Mouse (Mus musculus) erythroblast, adult 5-6 weeks (primary cell): ENCODE data around the gene Dhrs9. TPM values are rescaled to one million over a fixed set of nuclear protein-coding genes. Genes with fewer than 3 reads are reported as not detected.

Experiments used
- ATAC-seq: replicated peaks from 2 replicates; pipeline ENCODE4 v1.8.0; 2016; ENCODE audit warnings: moderate number of reproducible peaks, mild to moderate bottlenecking, moderate TSS enrichment, inconsistent platforms; ENCODE audit not compliant: poor library complexity, low FRiP score, severe bottlenecking
- total RNA-seq, 2 experiments: library from RNA; stranded (forward) in 1 of 2; stranded (reverse) in 1 of 2; fragments of 150-400 nt in 1 of 2; fragments of 200-764, 138-1000 nt in 1 of 2; gene quantifications; 2 replicates each; pipeline versions ENCODE4 v1.2.3 to v1.2.4; 2015 to 2017; ENCODE audit warnings: low replicate concordance in 2 of 2

Dhrs9 gene
- total RNA-seq, 2 experiments from 2014 or later: 2.5 to 2.9 TPM

DNA sequence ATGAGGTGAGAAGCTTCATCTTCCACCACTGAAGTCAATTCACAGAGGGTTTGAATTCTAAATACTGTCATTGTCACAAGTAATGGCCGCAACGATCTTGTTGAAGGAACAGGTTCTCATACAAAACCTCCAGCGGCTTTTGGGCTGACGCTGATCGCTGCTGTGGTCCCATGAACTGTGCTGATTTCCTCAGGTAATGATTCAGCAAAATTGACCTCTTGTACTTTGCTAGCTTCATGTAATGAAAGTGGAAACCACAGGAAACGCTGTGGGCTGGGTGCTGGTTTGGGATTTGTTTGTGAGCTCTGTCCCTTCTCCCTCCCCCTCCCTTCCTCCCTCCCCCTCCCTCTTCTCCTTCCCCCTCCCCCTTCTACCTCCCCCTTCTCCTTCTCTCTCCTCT, 34.8 kb downstream of the Dhrs9 start:
- no peak for ATAC-seq

DNA sequence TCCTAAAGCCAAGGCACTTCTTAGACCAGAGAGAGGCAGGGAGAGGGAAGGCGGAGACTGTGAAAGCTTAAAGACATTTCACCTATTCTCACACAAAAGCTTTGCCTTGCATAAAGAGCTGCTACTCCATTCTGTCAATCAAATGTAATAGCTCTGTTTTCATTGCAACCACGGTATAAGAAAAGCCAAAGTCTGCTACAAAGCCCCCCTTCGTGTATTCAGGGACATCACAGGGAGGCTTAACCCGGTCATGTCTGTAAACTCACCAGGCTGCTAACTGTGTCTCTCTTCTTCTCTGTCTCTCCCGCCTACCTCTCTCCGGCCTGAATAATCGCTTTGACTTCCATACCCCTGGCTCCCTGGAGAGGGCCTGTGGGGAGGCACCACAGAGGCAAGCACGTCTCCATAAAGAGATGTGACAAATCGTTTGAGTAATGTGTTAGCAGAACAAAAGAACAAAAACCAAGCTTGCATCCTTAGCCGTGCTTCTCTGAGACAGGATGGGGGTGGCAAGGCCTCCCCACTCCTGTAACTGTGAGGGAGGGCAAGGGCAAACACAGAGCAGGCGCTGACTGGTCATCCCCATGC, 38.1 kb downstream of the Dhrs9 start:
- no peak for ATAC-seq

DNA sequence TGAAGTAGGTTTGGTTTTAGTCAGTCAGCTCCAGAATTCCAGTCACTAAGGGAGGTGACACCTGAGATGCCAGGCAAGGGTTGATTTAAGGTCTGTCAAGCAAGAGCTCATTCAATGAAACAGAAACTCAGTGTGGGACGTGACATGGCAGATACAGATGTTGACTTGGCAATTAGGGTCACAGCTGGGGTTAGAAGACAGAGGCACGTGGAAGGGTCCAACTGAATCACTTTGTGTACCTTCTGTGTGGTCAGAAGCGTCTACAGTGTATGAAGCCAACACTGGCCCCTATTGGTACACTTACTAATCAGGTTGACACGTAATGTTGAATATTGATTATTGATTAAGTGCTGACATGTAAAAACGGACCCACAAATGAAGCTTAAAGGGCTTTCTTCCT, 44.6 kb downstream of the Dhrs9 start:
- no peak for ATAC-seq

DNA sequence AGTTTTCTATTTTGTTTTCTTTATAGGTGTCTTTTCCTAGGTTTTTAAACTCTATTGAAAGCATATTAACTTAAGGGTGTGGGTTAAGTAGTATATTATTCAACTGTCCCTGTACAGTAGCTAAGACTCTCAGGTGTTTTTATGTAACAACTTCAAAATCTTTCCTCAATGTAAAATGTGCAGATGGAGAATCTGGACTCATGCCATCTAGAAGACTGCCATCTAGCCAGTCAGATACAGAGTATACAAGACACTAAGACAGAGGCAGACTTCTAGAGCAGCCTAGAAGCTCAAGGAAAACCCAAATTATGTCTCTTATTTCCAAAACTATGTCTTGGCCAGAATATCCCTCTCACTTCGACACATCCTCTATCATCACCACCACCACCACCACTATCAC, 45.8 kb downstream of the Dhrs9 start:
- no peak for ATAC-seq

DNA sequence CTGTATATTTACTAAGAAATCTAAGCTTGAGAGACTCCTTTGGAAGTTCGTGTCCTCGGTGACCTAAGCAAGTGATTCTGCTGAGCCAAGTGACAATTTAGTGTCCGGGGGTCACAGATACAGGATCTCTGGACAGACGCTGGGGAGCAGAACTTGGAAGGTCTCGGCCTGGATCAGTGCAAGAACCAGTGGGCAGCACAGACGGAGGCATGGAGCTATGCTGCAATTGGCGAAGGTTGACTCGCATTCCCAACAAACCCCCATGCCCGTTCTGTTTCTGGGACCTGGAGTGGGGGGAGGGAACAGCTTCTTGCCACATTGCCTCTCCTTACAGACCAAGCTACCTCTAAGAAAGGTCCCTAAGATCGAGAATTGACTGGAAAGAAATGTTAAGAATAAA, 46.9 kb downstream of the Dhrs9 start:
- ATAC-seq: no peak

DNA sequence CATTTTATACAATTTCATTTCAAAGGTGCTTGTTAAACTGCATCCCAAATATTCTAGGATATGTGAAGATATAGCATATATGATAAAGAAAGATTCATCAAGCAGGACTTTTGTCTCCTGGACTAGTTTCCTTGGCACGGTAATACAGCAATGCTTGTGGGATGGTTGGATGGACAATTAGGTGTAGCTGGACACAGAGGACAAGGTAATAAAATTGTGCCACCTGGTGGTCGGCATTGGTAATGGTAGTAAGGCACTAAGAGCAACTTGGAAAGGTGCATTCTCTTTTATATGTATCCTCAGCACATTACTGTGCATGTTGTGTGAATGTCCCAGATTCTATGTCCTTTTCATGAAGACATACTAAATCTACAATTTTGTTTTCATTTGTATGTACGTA, 47.9 kb downstream of the Dhrs9 start:
- ATAC-seq: no peak

DNA sequence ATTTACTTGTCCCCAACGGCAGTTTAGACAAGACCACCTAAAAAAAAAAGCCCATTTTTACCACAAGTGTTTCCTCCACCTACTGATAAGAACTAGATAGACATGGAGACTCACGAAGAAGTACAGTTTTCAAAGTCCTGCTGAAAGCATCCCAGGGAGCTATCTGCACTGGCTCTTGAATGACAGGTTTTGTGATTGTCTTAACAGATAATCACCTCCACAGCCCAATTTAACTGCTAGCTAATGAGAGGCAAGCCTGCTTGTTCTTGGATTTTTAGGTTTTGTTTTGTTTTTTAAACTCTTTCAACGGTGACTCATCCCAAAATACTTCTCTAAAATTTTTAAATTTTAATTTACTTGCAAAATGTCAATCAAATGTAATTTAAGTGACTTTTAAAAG, 61.4 kb downstream of the Dhrs9 start:
- ATAC-seq: no peak

DNA sequence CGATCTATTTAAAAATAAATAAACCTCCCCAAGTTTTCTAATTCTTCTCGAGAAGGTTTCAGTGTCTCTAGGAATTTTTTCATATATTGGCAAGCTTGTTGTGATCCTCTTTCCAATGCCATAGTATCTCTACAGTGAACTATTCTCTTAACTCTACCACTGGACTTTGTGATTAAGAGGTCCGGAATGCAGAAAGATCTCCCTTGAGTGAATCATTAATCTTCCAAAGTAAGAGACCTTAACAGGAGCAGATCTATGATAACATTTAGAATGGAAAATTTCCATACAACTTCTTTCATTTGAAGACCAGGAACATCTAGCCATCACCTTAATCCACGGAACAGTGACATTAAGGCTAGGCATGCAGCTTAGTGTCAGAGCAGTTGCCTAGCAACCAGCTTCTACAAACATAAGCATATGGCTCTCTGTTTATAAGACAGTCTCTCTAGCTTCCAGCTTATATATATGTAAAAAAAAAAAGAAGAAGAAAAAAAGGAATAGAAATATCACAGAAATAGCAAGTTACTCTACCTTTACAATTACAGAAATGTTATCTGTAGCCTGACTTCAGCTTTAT, 65.7 kb downstream of the Dhrs9 start:
- no peak for ATAC-seq

DNA sequence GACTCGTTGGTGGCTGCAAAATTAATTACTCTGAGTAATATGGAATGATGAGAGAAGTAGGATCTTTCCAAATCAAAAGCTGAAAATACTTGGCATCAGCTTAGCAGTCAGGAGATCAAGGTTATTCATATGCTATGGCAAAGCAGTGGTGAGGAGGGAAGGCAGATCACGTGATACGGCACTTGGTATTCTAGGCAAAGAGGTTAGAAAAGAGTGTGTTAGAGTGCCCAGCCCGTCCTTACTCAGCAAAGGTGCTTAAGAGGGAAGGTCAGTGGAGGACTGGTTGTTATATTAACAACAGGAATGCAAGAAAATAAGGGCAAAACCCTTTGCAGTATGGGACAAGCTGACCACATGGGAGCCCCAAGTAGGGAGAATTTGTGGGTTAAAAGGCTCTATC, 68.3 kb downstream of the Dhrs9 start:
- ATAC-seq: no peak

DNA sequence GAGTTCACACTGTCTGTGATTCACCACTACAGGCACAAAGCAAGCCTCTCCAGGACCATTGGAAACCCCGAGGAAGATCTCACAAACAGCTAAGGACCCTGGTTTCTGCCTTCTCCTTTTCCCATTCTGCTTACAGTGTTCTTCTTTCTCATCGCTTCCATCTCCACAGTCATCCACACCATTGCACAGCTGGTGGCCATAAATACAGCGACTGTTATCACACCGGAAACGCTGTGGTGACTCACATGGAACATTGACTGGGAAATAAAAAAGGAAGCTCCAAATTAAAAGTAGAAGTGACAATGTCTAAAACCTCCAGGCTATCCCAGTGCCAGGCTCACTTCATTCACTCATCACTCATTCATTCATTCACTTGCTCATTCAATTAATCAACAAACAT, 70.9 kb downstream of the Dhrs9 start:
- ATAC-seq: no peak

Other genes with a start within 250 kb of the Dhrs9 start
- gene Nostrin, start 244.6 kb upstream of the Dhrs9 start, total RNA-seq (2015; ENCODE audit: low replicate concordance): 1.0 TPM in 1 of 2 replicates, not detected in the other
- 0.51 and 0.70 TPM in 2 replicates for gene Nostrin, start 244.6 kb upstream of the Dhrs9 start, total RNA-seq (2017; ENCODE audit: low replicate concordance)
- gene Spc25, start 174.3 kb upstream of the Dhrs9 start, total RNA-seq (2015; ENCODE audit: low replicate concordance): 40.8 and 46.7 TPM in 2 replicates
- 36.0 and 66.6 TPM in 2 replicates for gene Spc25, start 174.3 kb upstream of the Dhrs9 start, total RNA-seq (2017; ENCODE audit: low replicate concordance)
- gene G6pc2, start 169.4 kb upstream of the Dhrs9 start, total RNA-seq (2015; ENCODE audit: low replicate concordance): not detected in 2 replicates
- not detected in 2 replicates for gene G6pc2, start 169.4 kb upstream of the Dhrs9 start, total RNA-seq (2017; ENCODE audit: low replicate concordance)
- not detected in 2 replicates for gene Abcb11, start 37.8 kb upstream of the Dhrs9 start, total RNA-seq (2015; ENCODE audit: low replicate concordance)
- not detected in 2 replicates for gene Abcb11, start 37.8 kb upstream of the Dhrs9 start, total RNA-seq (2017; ENCODE audit: low replicate concordance)
- not detected in 2 replicates for gene Lrp2, start 205.6 kb downstream of the Dhrs9 start, total RNA-seq (2015; ENCODE audit: low replicate concordance)
- gene Lrp2, start 205.6 kb downstream of the Dhrs9 start, total RNA-seq (2017; ENCODE audit: low replicate concordance): not detected in 2 replicates